Mouse (Mus musculus): ENCODE measurements around the gene Eya4. TPM values are rescaled to one million over a fixed set of nuclear protein-coding genes. Genes with fewer than 3 reads are reported as not detected.

The Eya4 gene
- polyA plus RNA-seq, 1 experiment from 2014 or later: 7.3 TPM

GRCm38 (mm10) chr10:23216815-23217214 lies 133.8 kb downstream of the Eya4 start:
- Histone ChIP-seq H3K4me3 (no peak overlapping the region), H3K27ac (replicated peaks) (no peak overlapping the region), H3K9me3 (no peaks in the 10 kb centered on the region), H3K4me1 (peaks cover 9% of the 10 kb centered on the region; the same call in 1 of the 2 replicates), H3K36me3 (replicated peaks) (no peaks in the 10 kb centered on the region), H3K27me3 (replicated peaks; ENCODE audit: low read depth, poor library complexity, severe bottlenecking) (no peaks in the 10 kb centered on the region)
- 82% methylated on average over 4 of the region's 4 CpGs for WGBS
- no peak for DNase-seq (ENCODE audit: low spot score)

GRCm38 (mm10) chr10:23211381-23211780 lies 139.2 kb downstream of the Eya4 start:
- 87% methylated on average over 2 of the region's 2 CpGs for WGBS
- no peaks in the 10 kb centered on the region for H3K9me3 ChIP-seq
- H3K4me1 ChIP-seq: no peaks in the 10 kb centered on the region; the same call in 1 of the 2 replicates
- H3K27me3 ChIP-seq (replicated peaks; ENCODE audit: low read depth, poor library complexity, severe bottlenecking): no peaks in the 10 kb centered on the region
- no peaks in the 10 kb centered on the region for H3K36me3 ChIP-seq (replicated peaks)
- DNase-seq (ENCODE audit: low spot score): no peak
- no peak overlapping the region for H3K4me3 ChIP-seq
- H3K27ac ChIP-seq (replicated peaks): no peak overlapping the region

- H3K9me3 ChIP-seq: no peaks in the 10 kb centered on the region
- no peak for DNase-seq (ENCODE audit: low spot score)
- H3K27ac ChIP-seq (replicated peaks): no peak overlapping the region
- no peaks in the 10 kb centered on the region for H3K27me3 ChIP-seq (replicated peaks; ENCODE audit: low read depth, poor library complexity, severe bottlenecking)
- no peak overlapping the region for H3K4me3 ChIP-seq
- H3K4me1 ChIP-seq: peaks cover 26% of the 10 kb centered on the region
- WGBS: 82% methylated on average over 4 of the region's 4 CpGs
- H3K36me3 ChIP-seq (replicated peaks): no peaks in the 10 kb centered on the region
Measured at GRCm38 (mm10) chr10:23203885-23204284, 146.7 kb downstream of the Eya4 start.

GRCm38 (mm10) chr10:23203144-23203838 lies 147.3 kb downstream of the Eya4 start:
- no peak overlapping the region for H3K27ac ChIP-seq (replicated peaks)
- H3K36me3 ChIP-seq (replicated peaks): no peaks in the 10 kb centered on the region
- H3K9me3 ChIP-seq: no peaks in the 10 kb centered on the region
- H3K4me1 ChIP-seq: peaks cover 26% of the 10 kb centered on the region
- H3K4me3 ChIP-seq: no peak overlapping the region
- 50% methylated on average over 10 of the region's 10 CpGs for WGBS
- peak; percentile 13 for DNase-seq (ENCODE audit: low spot score)
- H3K27me3 ChIP-seq (replicated peaks; ENCODE audit: low read depth, poor library complexity, severe bottlenecking): no peaks in the 10 kb centered on the region

GRCm38 (mm10) chr10:23202591-23202990 lies 148.0 kb downstream of the Eya4 start:
- Histone ChIP-seq H3K4me1 (peaks cover 26% of the 10 kb centered on the region), H3K9me3 (no peaks in the 10 kb centered on the region), H3K36me3 (replicated peaks) (no peaks in the 10 kb centered on the region), H3K4me3 (no peak overlapping the region), H3K27me3 (replicated peaks; ENCODE audit: low read depth, poor library complexity, severe bottlenecking) (no peaks in the 10 kb centered on the region), H3K27ac (replicated peaks) (no peak overlapping the region)
- 93% methylated on average over 4 of the region's 4 CpGs for WGBS
- no peak for DNase-seq (ENCODE audit: low spot score)

GRCm38 (mm10) chr10:23198251-23198650 lies 152.3 kb downstream of the Eya4 start:
- Histone ChIP-seq H3K4me3 (no peak overlapping the region), H3K4me1 (peaks cover 20% of the 10 kb centered on the region), H3K27ac (replicated peaks) (no peak overlapping the region), H3K27me3 (replicated peaks; ENCODE audit: low read depth, poor library complexity, severe bottlenecking) (no peaks in the 10 kb centered on the region), H3K9me3 (no peaks in the 10 kb centered on the region), H3K36me3 (replicated peaks) (no peaks in the 10 kb centered on the region)
- no peak for DNase-seq (ENCODE audit: low spot score)
- 77% methylated on average over 5 of the region's 5 CpGs for WGBS

GRCm38 (mm10) chr10:23196336-23196735 lies 154.2 kb downstream of the Eya4 start:
- DNase-seq (ENCODE audit: low spot score): no peak
- WGBS: 98% methylated on average over 4 of the region's 4 CpGs
- Histone ChIP-seq H3K27me3 (replicated peaks; ENCODE audit: low read depth, poor library complexity, severe bottlenecking) (no peaks in the 10 kb centered on the region), H3K9me3 (no peaks in the 10 kb centered on the region), H3K36me3 (replicated peaks) (no peaks in the 10 kb centered on the region), H3K27ac (replicated peaks) (no peak overlapping the region), H3K4me3 (no peak overlapping the region), H3K4me1 (peaks cover 10% of the 10 kb centered on the region)

- 58% methylated on average over 2 of the region's 2 CpGs for WGBS
- peaks cover 10% of the 10 kb centered on the region for H3K4me1 ChIP-seq
- H3K36me3 ChIP-seq (replicated peaks): no peaks in the 10 kb centered on the region
- H3K9me3 ChIP-seq: no peaks in the 10 kb centered on the region
- no peak overlapping the region for H3K27ac ChIP-seq (replicated peaks)
- H3K27me3 ChIP-seq (replicated peaks; ENCODE audit: low read depth, poor library complexity, severe bottlenecking): no peaks in the 10 kb centered on the region
- peak; percentile 15 for DNase-seq (ENCODE audit: low spot score)
- no peak overlapping the region for H3K4me3 ChIP-seq
Measured at GRCm38 (mm10) chr10:23195337-23195736, 155.2 kb downstream of the Eya4 start.

GRCm38 (mm10) chr10:23189836-23190235 lies 160.8 kb downstream of the Eya4 start:
- H3K27ac ChIP-seq (replicated peaks): no peak overlapping the region
- H3K4me1 ChIP-seq: peaks cover 6% of the 10 kb centered on the region
- no peaks in the 10 kb centered on the region for H3K9me3 ChIP-seq
- no peaks in the 10 kb centered on the region for H3K27me3 ChIP-seq (replicated peaks; ENCODE audit: low read depth, poor library complexity, severe bottlenecking)
- no peaks in the 10 kb centered on the region for H3K36me3 ChIP-seq (replicated peaks)
- DNase-seq (ENCODE audit: low spot score): no peak
- WGBS: 77% methylated on average over 10 of the region's 10 CpGs
- H3K4me3 ChIP-seq: no peak overlapping the region

- Histone ChIP-seq H3K4me1 (peaks cover 7% of the 10 kb centered on the region), H3K27me3 (replicated peaks; ENCODE audit: low read depth, poor library complexity, severe bottlenecking) (no peaks in the 10 kb centered on the region), H3K27ac (replicated peaks) (no peak overlapping the region), H3K4me3 (no peak overlapping the region), H3K9me3 (no peaks in the 10 kb centered on the region), H3K36me3 (replicated peaks) (no peaks in the 10 kb centered on the region)
- DNase-seq (ENCODE audit: low spot score): no peak
- WGBS: 89% methylated on average over 6 of the region's 6 CpGs
Measured at GRCm38 (mm10) chr10:23185391-23185790, 165.2 kb downstream of the Eya4 start.

GRCm38 (mm10) chr10:23181572-23182493 lies 168.8 kb downstream of the Eya4 start:
- no peak overlapping the region for H3K27ac ChIP-seq (replicated peaks)
- 85% methylated on average over 11 of the region's 11 CpGs for WGBS
- H3K36me3 ChIP-seq (replicated peaks): no peaks in the 10 kb centered on the region

GRCm38 (mm10) chr10:23179285-23179684 lies 171.3 kb downstream of the Eya4 start:
- H3K9me3 ChIP-seq: no peaks in the 10 kb centered on the region
- no peak overlapping the region for H3K27ac ChIP-seq (replicated peaks)
- H3K27me3 ChIP-seq (replicated peaks; ENCODE audit: low read depth, poor library complexity, severe bottlenecking): no peaks in the 10 kb centered on the region
- no peaks in the 10 kb centered on the region for H3K36me3 ChIP-seq (replicated peaks)
- H3K4me1 ChIP-seq: peaks cover 15% of the 10 kb centered on the region
- no peak overlapping the region for H3K4me3 ChIP-seq
- WGBS: 51% methylated on average over 6 of the region's 6 CpGs
- no peak for DNase-seq (ENCODE audit: low spot score)

More at GRCm38 (mm10) chr10:23181572-23182493, 168.8 kb downstream of the Eya4 start:
- H3K27me3 ChIP-seq (replicated peaks; ENCODE audit: low read depth, poor library complexity, severe bottlenecking): no peaks in the 10 kb centered on the region
- no peak for DNase-seq (ENCODE audit: low spot score)
- H3K9me3 ChIP-seq: no peaks in the 10 kb centered on the region
- H3K4me1 ChIP-seq: peaks cover 15% of the 10 kb centered on the region
- no peak overlapping the region for H3K4me3 ChIP-seq

Measured in embryonic facial prominence, embryonic 10.5 days (tissue).